Mouse (Mus musculus) E14TG2a.4 (cell line): ENCODE measurements around the gene Rtn4ip1.

Source experiments
- CTCF ChIP-seq: conservative IDR thresholded peaks from 2 replicates; pipeline ENCODE4 v1.5.1; 2014; ENCODE audit warnings: low read length
- NANOG ChIP-seq: IDR thresholded peaks from 2 replicates; pipeline ENCODE4 v1.6.1; 2014; ENCODE audit warnings: borderline replicate concordance, low read length, mixed read lengths
- POU5F1 ChIP-seq: IDR thresholded peaks from 2 replicates; pipeline ENCODE4 v1.6.1; 2014; ENCODE audit warnings: low read length, borderline replicate concordance

GRCm38 (mm10) chr10:43855916-43856315 is 45.7 kb upstream of the Rtn4ip1 start:
- TF ChIP-seq CTCF (no peak), POU5F1 (no peak), NANOG (no peak)
